Mouse (Mus musculus) brain, embryonic 14.5 days (tissue): ENCODE results near the gene Rps6kb1. TPM values are rescaled to one million over a fixed set of nuclear protein-coding genes. Genes with fewer than 3 reads are reported as not detected.
A peak's percentile ranks its signal among the peaks of the same experiment; 100 is the strongest.

Experiments used
- DNase-seq: peaks from one replicate; pipeline ENCODE4 v3.0.0-alpha.2; 2011; ENCODE audit warnings: low read depth
- CTCF ChIP-seq: fragments of 200-500 bp; IDR thresholded peaks from 2 replicates; pipeline ENCODE4 v1.5.1; 2012; ENCODE audit warnings: inconsistent platforms, mild to moderate bottlenecking, moderate library complexity, borderline replicate concordance; ENCODE audit not compliant: insufficient read depth, insufficient read length; ENCODE audit errors: extremely low read depth
- POLR2A ChIP-seq: fragments of 200-500 bp; IDR thresholded peaks from 2 replicates; pipeline ENCODE4 v1.6.1; 2012; ENCODE audit warnings: mild to moderate bottlenecking, inconsistent platforms, borderline replicate concordance; ENCODE audit not compliant: poor library complexity, insufficient read depth, insufficient read length, severe bottlenecking; ENCODE audit errors: extremely low read depth
- polyA plus RNA-seq: library from polyadenylated mRNA; depleted of rRNA; stranded (reverse); fragments of >200 nt; gene quantifications from 2 replicates; pipeline ENCODE4 v1.2.3, GENCODE M21; 2012

Gene Rps6kb1
- polyA plus RNA-seq, 1 experiment, result 28.5 TPM

- no peak for DNase-seq
- TF ChIP-seq POLR2A, result no peak
- no peak for TF ChIP-seq CTCF
These were observed 41.0 kb upstream of the Rps6kb1 start for GRCm38 (mm10) chr11:86585598-86585984.

- TF ChIP-seq POLR2A (no peak), CTCF (no peak)
These were observed 40.4 kb upstream of the Rps6kb1 start for GRCm38 (mm10) chr11:86584898-86585597.

GRCm38 (mm10) chr11:86583990-86584897 is 39.6 kb upstream of the Rps6kb1 start:
- TF ChIP-seq CTCF, result no peak
- DNase-seq, result no peak

More at GRCm38 (mm10) chr11:86584898-86585597, 40.4 kb upstream of the Rps6kb1 start:
- no peak for DNase-seq

GRCm38 (mm10) chr11:86583313-86583825 is 38.8 kb upstream of the Rps6kb1 start:
- no peak for DNase-seq
- TF ChIP-seq CTCF (no peak), POLR2A (no peak)

- no peak for TF ChIP-seq POLR2A
- TF ChIP-seq CTCF, result no peak
- DNase-seq, result no peak
These were observed 38.1 kb upstream of the Rps6kb1 start for GRCm38 (mm10) chr11:86582543-86583260.

GRCm38 (mm10) chr11:86581943-86582542 is 37.4 kb upstream of the Rps6kb1 start:
- TF ChIP-seq POLR2A (no peak), CTCF (no peak)
- DNase-seq, result no peak

GRCm38 (mm10) chr11:86581250-86581753 is 36.7 kb upstream of the Rps6kb1 start:
- TF ChIP-seq POLR2A, result no peak
- TF ChIP-seq CTCF, result no peak
- no peak for DNase-seq

GRCm38 (mm10) chr11:86580319-86581113 is 35.9 kb upstream of the Rps6kb1 start:
- no peak for DNase-seq
- TF ChIP-seq POLR2A (no peak), CTCF (no peak)

- peak; percentile 23 for DNase-seq
- TF ChIP-seq POLR2A (no peak), CTCF (no peak)
These were observed 35.2 kb upstream of the Rps6kb1 start for GRCm38 (mm10) chr11:86579731-86580318.

- DNase-seq, result no peak
- TF ChIP-seq CTCF, result no peak
- TF ChIP-seq POLR2A, result no peak
These were observed 34.5 kb upstream of the Rps6kb1 start for GRCm38 (mm10) chr11:86578809-86579730.
